Mouse (Mus musculus) lung, postnatal 0 days (tissue): ENCODE results near the gene Wdr5. TPM values are rescaled to one million over a fixed set of nuclear protein-coding genes. Genes with fewer than 3 reads are reported as not detected.

ENCODE experiments used
- ATAC-seq: fragments of 200-750 bp; cut with Nextera tagmentation; 2 replicates; pipeline ENCODE4 v1.8.0; 2017; ENCODE audit warnings: moderate library complexity
- DNase-seq: peaks from one replicate; pipeline ENCODE4 v3.0.0-alpha.2; 2016; ENCODE audit warnings: low spot score
- H3K27ac ChIP-seq: fragments of 300-500 bp; sonication (generic); 2 replicates; pipeline ENCODE4 v1.5.1; 2014; ENCODE audit warnings: antibody characterized with exemption, mild to moderate bottlenecking, low read length, mixed read lengths
- H3K27me3 ChIP-seq: fragments of 300-500 bp; sonication (generic); replicated peaks from 2 replicates; pipeline ENCODE4 v1.6.1; 2014; ENCODE audit warnings: low read length, mixed read lengths; ENCODE audit not compliant: insufficient read depth
- H3K36me3 ChIP-seq: fragments of 300-500 bp; sonication (generic); 2 replicates; pipeline ENCODE4 v1.6.1; 2014; ENCODE audit warnings: low read length, mixed read lengths; ENCODE audit not compliant: insufficient read depth
- H3K4me1 ChIP-seq: fragments of 300-500 bp; sonication (generic); 2 replicates; pipeline ENCODE4 v1.6.1; 2014; ENCODE audit warnings: antibody characterized with exemption, low read depth, low read length, mixed read lengths; ENCODE audit not compliant: insufficient read depth
- H3K4me2 ChIP-seq: fragments of 300-500 bp; sonication (generic); replicated peaks from 2 replicates; pipeline ENCODE4 v1.6.1; 2014; ENCODE audit warnings: low read depth, mild to moderate bottlenecking, low read length, moderate library complexity, mixed read lengths
- H3K4me3 ChIP-seq: fragments of 300-500 bp; sonication (generic); 2 replicates; pipeline ENCODE4 v1.5.1; 2014; ENCODE audit warnings: low read depth, low read length
- H3K9ac ChIP-seq: fragments of 300-500 bp; sonication (generic); replicated peaks from 2 replicates; pipeline ENCODE4 v1.6.1; 2014; ENCODE audit warnings: low read depth, mild to moderate bottlenecking
- H3K9me3 ChIP-seq: fragments of 300-500 bp; sonication (generic); 2 replicates; pipeline ENCODE4 v1.6.1; 2016; ENCODE audit warnings: low read length, mixed read lengths
- CTCF ChIP-seq: IDR thresholded peaks from 2 replicates; pipeline ENCODE4 v1.5.1; 2016; ENCODE audit warnings: antibody characterized with exemption, mild to moderate bottlenecking
- EP300 ChIP-seq: IDR thresholded peaks from 2 replicates; pipeline ENCODE4 v1.6.1; 2016; ENCODE audit warnings: antibody characterized with exemption, mild to moderate bottlenecking, control low read depth
- WGBS: fragments of 180-500 bp; shearing (Covaris S2); extraction: QIAGEN DNeasy Blood & Tissue Kit; methylation state at CpG from one replicate; pipeline ENCODE4 v1.1.7; 2014; 5-methylcytosine and 5-hydroxymethylcytosine counted together
- polyA plus RNA-seq: library from polyadenylated mRNA; unstranded; fragments of >200 nt; fragmentation: Nextera tagmentation; extraction: Ambion mirVana; gene quantifications from 2 replicates; pipeline ENCODE4 v1.2.1, GENCODE M21; 2015

Wdr5 gene
- polyA plus RNA-seq, 1 experiment from 2014 or later, result 20.5 TPM

GRCm38 (mm10) chr2:27480367-27480766 lies 34.6 kb upstream of the Wdr5 start:
- no peaks in the 10 kb centered on the region for H3K4me1 ChIP-seq
- no peak overlapping the region for H3K4me3 ChIP-seq
- H3K27ac ChIP-seq, result no peak overlapping the region
- no peak overlapping the region for H3K4me2 ChIP-seq
- no peak for DNase-seq
- WGBS, result 64% methylated on average over 4 of the region's 4 CpGs
- TF ChIP-seq CTCF, result no peak
- no peak for TF ChIP-seq EP300
- no peaks in the 10 kb centered on the region for H3K27me3 ChIP-seq
- H3K9me3 ChIP-seq, result no peaks in the 10 kb centered on the region
- ATAC-seq, result no peak
- no peak overlapping the region for H3K9ac ChIP-seq
- no peaks in the 10 kb centered on the region for H3K36me3 ChIP-seq

- no peak for DNase-seq
- ATAC-seq, result no peak
- H3K36me3 ChIP-seq, result no peaks in the 10 kb centered on the region
- no peak overlapping the region for H3K4me2 ChIP-seq
- H3K27ac ChIP-seq, result no peak overlapping the region
- no peaks in the 10 kb centered on the region for H3K9me3 ChIP-seq
- no peaks in the 10 kb centered on the region for H3K27me3 ChIP-seq
- no peak for TF ChIP-seq CTCF
- no peak for TF ChIP-seq EP300
- no peak overlapping the region for H3K4me3 ChIP-seq
- H3K4me1 ChIP-seq, result no peaks in the 10 kb centered on the region
- H3K9ac ChIP-seq, result no peak overlapping the region
- WGBS, result 62% methylated on average over 7 of the region's 7 CpGs
Observed at GRCm38 (mm10) chr2:27482265-27482861, 32.6 kb upstream of the Wdr5 start.

- Histone ChIP-seq H3K4me2 (no peak overlapping the region), H3K27ac (no peak overlapping the region), H3K27me3 (no peaks in the 10 kb centered on the region), H3K9me3 (no peaks in the 10 kb centered on the region), H3K36me3 (no peaks in the 10 kb centered on the region), H3K4me1 (no peaks in the 10 kb centered on the region), H3K9ac (no peak overlapping the region), H3K4me3 (no peak overlapping the region)
- DNase-seq (no peak), ATAC-seq (no peak)
- 50% methylated on average over 4 of the region's 4 CpGs for WGBS
- TF ChIP-seq EP300 (no peak), CTCF (no peak)
Observed at GRCm38 (mm10) chr2:27486725-27487124, 28.2 kb upstream of the Wdr5 start.

DNA sequence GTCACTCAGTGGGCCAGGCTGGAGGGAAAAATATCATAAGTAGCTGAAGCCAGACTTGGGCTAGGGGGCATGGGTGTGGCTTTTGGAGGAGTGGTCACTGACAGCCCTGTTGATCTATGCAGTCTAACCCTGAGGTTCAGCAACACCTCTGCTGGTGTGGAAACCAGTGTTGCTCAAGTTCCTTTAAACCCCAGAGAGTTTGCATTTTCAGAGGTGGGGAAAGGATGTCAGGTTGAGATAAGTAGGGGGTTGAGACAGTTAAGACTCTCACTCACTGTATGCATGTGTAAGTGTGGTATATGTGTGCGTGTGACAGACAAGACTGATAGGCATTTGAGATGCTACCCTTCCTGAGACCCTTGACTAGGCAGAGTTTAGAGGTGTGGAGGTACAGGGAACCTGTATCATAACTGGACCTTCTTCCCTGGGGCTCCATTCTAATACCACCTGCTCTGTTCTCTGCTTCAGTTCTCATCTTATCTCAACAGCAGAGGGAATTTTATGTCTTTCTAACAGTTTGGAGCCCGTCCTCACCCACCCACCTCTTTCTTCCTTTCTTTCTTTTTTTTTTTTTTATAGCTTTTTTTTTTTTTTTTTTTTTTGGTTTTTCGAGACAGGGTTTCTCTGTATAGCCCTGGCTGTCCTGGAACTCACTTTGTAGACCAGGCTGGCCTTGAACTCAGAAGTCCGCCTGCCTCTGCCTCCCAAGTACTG lies 27.5 kb upstream of the Wdr5 start:
- Histone ChIP-seq H3K27me3 (no peaks in the 10 kb centered on the region), H3K9me3 (no peaks in the 10 kb centered on the region), H3K4me3 (no peak overlapping the region), H3K4me2 (no peak overlapping the region), H3K4me1 (no peaks in the 10 kb centered on the region), H3K27ac (no peak overlapping the region), H3K9ac (no peak overlapping the region), H3K36me3 (no peaks in the 10 kb centered on the region)
- TF ChIP-seq EP300 (no peak), CTCF (no peak)
- ATAC-seq (no peak), DNase-seq (no peak)
- 79% methylated on average over 3 of the region's 4 CpGs for WGBS

DNA sequence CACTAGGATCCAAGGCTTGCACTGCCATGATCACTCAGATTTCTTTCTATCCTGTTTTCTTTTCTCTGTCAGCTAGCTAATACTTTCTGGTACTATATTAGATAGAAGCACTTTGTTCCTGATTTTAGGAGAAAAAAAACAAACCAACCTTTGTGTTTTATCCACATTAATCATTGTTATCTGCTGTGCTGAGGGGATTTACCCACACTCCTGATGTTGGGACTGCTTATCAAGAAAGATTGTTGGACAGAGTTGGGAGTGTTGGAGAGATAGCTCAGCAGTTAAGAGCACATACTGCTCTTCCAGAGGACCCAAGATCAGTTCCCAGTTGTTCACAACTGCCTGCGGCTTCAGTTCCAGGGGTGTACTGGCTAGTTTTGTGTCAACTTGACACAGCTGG lies 26.6 kb upstream of the Wdr5 start:
- 79% methylated on average over 1 of the region's 1 CpGs for WGBS
- Histone ChIP-seq H3K4me1 (no peaks in the 10 kb centered on the region), H3K9me3 (no peaks in the 10 kb centered on the region), H3K4me2 (no peak overlapping the region), H3K4me3 (no peak overlapping the region), H3K9ac (no peak overlapping the region), H3K27me3 (no peaks in the 10 kb centered on the region), H3K36me3 (no peaks in the 10 kb centered on the region), H3K27ac (no peak overlapping the region)
- ATAC-seq, result no peak
- DNase-seq, result no peak
- no peak for TF ChIP-seq EP300

GRCm38 (mm10) chr2:27490939-27491338 lies 24.0 kb upstream of the Wdr5 start:
- WGBS, result 73% methylated on average over 2 of the region's 2 CpGs
- TF ChIP-seq EP300, result no peak
- H3K4me2 ChIP-seq, result no peak overlapping the region
- H3K36me3 ChIP-seq, result no peaks in the 10 kb centered on the region
- no peak overlapping the region for H3K4me3 ChIP-seq
- no peak overlapping the region for H3K9ac ChIP-seq
- H3K27ac ChIP-seq, result no peak overlapping the region
- DNase-seq (no peak), ATAC-seq (no peak)
- H3K9me3 ChIP-seq, result no peaks in the 10 kb centered on the region
- no peaks in the 10 kb centered on the region for H3K4me1 ChIP-seq
- no peaks in the 10 kb centered on the region for H3K27me3 ChIP-seq
